Mouse (Mus musculus) lung, postnatal 0 days (tissue): ENCODE measurements around the gene Prox1.

Experiments
- CTCF ChIP-seq: IDR thresholded peaks from 2 replicates; pipeline ENCODE4 v1.5.1; 2016; ENCODE audit warnings: antibody characterized with exemption, mild to moderate bottlenecking
- EP300 ChIP-seq: IDR thresholded peaks from 2 replicates; pipeline ENCODE4 v1.6.1; 2016; ENCODE audit warnings: antibody characterized with exemption, mild to moderate bottlenecking, control low read depth

DNA sequence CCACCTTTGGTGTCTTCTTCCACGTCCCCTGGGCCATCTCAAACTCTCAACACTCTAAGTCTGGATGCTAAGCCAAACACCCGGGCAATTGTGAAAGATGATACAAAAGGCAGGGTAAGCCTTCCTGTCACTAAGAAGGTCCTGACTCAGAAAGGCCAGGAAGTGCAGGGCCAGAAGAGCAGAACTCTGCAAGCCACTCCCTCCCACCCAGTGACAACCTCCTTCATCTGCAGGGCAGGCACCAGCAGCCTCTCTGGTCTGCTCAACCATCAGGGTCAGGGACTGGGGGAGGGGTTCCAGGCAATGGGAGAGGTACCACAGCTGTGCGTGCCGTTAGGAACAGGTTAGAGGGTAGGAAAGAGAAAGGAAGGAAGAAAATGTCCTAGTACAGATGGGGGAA is 27.9 kb downstream of the Prox1 start:
- TF ChIP-seq CTCF (no peak), EP300 (no peak)
